Mouse (Mus musculus): Measurements from ENCODE around the gene Cuedc2.

Gene Cuedc2

GRCm38 (mm10) chr19:46282081-46282849 lies 56.2 kb downstream of the Cuedc2 start:
- in situ Hi-C loops (cut with MboI; ENCODE audit: unreplicated experiment in 2 of 2), result loop anchor here in 1 of 2 experiments (25.0 kb wide), 1 partner anchor 455 kb away; no protein-coding TSS in a partner anchor
